Mouse (Mus musculus) urinary bladder, postnatal 10 days (tissue): Measurements from ENCODE around the gene Otulinl.

Source experiments
- DNase-seq: peaks from one replicate; pipeline ENCODE4 v3.0.0; 2022; ENCODE audit warnings: low spot score

The Otulinl gene

GRCm38 (mm10) chr15:27678511-27678910, 2.9 kb downstream of the Otulinl start:
- no peak for DNase-seq

GRCm38 (mm10) chr15:27677801-27678200, 3.6 kb downstream of the Otulinl start:
- DNase-seq: no peak

DNA sequence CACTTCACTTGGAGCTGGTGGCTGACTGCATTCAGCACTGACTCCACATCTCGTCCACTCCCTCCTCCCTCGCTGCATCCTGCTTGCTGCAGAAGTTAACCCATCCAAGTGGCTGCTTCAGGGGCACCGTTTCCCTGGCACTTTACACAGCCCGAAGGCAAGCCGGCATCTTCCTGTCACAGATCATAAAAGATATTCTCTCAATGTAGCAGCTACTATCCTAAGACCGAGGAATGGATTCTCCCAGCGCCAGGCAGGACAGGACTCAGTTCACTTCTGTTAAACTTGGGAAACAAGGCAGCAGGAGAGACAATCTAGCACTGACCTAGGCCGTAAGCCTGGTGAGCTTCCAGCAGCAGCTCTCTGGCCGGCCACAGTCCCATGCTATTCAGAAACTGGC, 5.2 kb downstream of the Otulinl start:
- DNase-seq: no peak

- no peak for DNase-seq
Observed at GRCm38 (mm10) chr15:27675122-27675521, 6.3 kb downstream of the Otulinl start.

GRCm38 (mm10) chr15:27674041-27674440, 7.3 kb downstream of the Otulinl start:
- DNase-seq: no peak

GRCm38 (mm10) chr15:27673151-27673550, 8.2 kb downstream of the Otulinl start:
- no peak for DNase-seq

GRCm38 (mm10) chr15:27672259-27672658, 9.1 kb downstream of the Otulinl start:
- no peak for DNase-seq

GRCm38 (mm10) chr15:27671612-27672245, 9.7 kb downstream of the Otulinl start:
- no peak for DNase-seq

- no peak for DNase-seq
Observed at GRCm38 (mm10) chr15:27670708-27671107, 10.7 kb downstream of the Otulinl start.

GRCm38 (mm10) chr15:27669931-27670411, 11.4 kb downstream of the Otulinl start:
- DNase-seq: no peak

- DNase-seq: no peak
Observed at GRCm38 (mm10) chr15:27669276-27669675, 12.1 kb downstream of the Otulinl start.

- no peak for DNase-seq
Observed at GRCm38 (mm10) chr15:27668557-27668956, 12.8 kb downstream of the Otulinl start.

DNA sequence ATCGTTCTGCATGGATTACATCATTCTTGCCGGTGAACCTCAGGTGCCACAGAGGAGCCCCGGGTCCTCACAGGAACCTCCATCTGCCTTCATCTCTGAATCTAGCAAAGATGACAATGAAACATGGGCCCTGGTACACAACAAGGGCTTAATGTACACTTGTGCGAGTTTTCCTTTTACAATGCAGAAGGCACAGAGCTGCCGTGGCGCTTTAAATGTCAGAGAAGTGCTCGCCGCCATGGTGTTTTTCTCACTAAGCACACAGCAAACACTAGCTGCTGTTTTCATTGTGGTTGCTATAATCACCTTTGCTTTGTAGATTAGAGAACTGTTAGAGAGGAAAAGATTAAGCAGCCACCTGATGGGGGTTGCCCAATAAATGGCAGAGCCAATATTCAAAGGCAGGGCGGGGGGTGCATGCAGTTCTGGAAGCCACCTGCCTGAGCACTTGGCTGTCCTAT, 13.3 kb downstream of the Otulinl start:
- no peak for DNase-seq

DNA sequence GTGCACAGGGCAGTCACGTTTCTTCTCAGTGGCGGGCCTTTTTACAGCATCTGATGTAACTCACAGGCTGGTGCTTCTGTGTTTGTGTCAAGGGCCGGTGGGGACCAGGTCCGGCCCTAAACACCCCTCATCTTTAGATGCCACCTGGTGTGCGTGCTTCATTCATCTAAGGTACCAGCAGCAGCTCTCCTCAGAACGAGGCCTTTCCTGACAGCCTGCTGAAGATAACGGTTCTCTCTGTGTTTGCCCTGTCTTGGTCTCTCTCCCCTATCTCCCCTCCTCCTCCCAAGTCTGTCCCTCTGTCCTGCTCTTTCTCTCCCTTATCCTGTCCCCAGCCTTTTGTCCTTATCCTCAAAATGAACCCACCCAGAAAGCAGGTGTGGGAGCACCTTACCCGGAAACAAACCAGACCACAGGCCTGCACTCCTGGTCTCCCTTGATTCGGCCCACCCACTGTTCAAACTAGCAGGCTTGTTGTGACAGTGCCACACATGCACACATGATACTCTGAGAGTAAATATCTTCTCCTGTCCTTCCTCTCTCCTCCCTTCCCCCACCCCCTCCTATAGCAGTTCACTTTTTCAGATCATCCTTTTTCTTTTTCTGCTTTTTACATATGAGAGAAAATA, 14.4 kb downstream of the Otulinl start:
- DNase-seq: no peak

- no peak for DNase-seq
Observed at GRCm38 (mm10) chr15:27665392-27665911, 15.9 kb downstream of the Otulinl start.

DNA sequence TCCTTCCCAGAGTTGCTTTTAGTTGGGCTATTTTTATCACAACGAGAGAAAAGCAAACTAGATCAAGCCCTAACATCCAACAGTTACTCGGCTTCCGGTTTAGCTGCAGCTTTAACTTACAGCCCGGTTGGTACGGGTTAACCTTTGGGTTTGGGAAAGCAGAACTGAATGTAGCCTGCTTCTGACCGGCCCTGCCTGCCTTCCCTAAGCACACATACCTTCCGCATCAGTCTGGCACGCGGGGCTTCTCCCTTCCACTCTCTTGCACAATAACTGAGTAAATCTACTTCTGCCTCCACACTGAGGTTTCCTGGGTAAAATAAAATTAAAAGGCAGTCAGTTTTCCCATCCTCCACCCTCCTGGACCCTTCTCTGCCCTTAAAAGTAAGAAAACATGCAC, 17.3 kb downstream of the Otulinl start:
- no peak for DNase-seq

- no peak for DNase-seq
Observed at GRCm38 (mm10) chr15:27662699-27663098, 18.7 kb downstream of the Otulinl start.

DNA sequence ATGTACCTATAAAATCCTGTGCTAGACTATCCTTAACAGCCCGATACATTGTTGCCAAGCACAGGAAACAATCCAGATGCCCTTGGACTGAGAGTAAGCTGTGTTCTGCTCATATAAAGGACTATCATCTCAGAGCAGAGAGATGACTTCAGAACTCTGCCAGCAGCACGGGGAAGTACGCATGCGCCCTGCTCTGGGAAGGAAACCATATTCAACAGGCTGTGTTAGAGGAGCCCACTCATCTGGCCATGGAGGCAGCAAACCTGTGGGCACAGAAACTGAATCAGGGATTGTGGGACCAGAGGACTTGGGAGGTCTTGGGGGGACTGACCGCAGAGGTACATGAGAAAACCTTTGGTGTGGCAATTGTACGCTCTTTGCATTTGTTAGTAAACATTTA, 19.7 kb downstream of the Otulinl start:
- no peak for DNase-seq

- DNase-seq: peak; percentile 55
Observed at GRCm38 (mm10) chr15:27659592-27660244, 21.7 kb downstream of the Otulinl start.

GRCm38 (mm10) chr15:27659143-27659542, 22.2 kb downstream of the Otulinl start:
- DNase-seq: no peak

GRCm38 (mm10) chr15:27658356-27658755, 23.0 kb downstream of the Otulinl start:
- no peak for DNase-seq

DNA sequence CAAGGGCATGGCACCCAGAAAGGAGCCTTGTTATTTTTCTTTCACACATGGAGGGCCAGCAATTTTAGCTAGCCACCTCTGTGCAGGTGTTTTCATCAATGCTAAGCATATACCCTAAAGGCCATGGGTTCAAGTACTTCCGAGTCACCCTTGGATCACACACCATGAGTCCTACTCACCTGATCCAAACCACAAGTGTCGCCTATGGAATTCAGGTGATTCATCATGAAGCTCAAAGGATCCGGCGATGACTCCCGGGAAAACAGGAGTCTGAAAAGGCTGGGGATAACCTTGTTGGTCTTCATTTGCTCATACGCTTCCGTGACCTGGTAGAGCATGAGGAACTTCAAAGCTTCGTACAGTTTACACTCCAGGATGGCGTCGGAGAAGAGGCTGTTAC, 23.5 kb downstream of the Otulinl start:
- DNase-seq: no peak

- DNase-seq: no peak
Observed at GRCm38 (mm10) chr15:27656626-27657025, 24.8 kb downstream of the Otulinl start.
